Mouse (Mus musculus) G1E (cell line): ENCODE measurements around the gene Ntm. TPM values are rescaled to one million over a fixed set of nuclear protein-coding genes. Genes with fewer than 3 reads are reported as not detected.

ENCODE experiments used
- ATAC-seq: 2 replicates; pipeline ENCODE4 v1.8.0; 2016; ENCODE audit warnings: mild to moderate bottlenecking; ENCODE audit not compliant: insufficient number of reproducible peaks, poor library complexity, low FRiP score, severe bottlenecking; ENCODE audit errors: extremely low read depth
- DNase-seq: peaks from one replicate; pipeline ENCODE4 v3.0.0; 2012; ENCODE audit warnings: low spot score
- H3K27me3 ChIP-seq: 2 replicates; pipeline ENCODE4 v1.6.1; 2012; ENCODE audit warnings: mild to moderate bottlenecking, low read length, inconsistent platforms; ENCODE audit not compliant: insufficient read depth
- H3K36me3 ChIP-seq: replicated peaks from 2 replicates; pipeline ENCODE3; 2012; ENCODE audit warnings: mild to moderate bottlenecking, inconsistent platforms
- H3K4me1 ChIP-seq: 2 replicates; pipeline ENCODE4 v1.6.1; 2012; ENCODE audit warnings: low read depth, low read length, inconsistent platforms, mixed read lengths; ENCODE audit not compliant: insufficient read depth
- H3K4me3 ChIP-seq: 2 replicates; pipeline ENCODE4 v1.5.1; 2012; ENCODE audit warnings: low read depth, mild to moderate bottlenecking, inconsistent platforms, low read length, moderate library complexity, mixed read lengths
- H3K9me3 ChIP-seq: replicated peaks from 2 replicates; pipeline ENCODE4 v1.6.1; 2012; ENCODE audit warnings: inconsistent platforms
- CTCF ChIP-seq: IDR thresholded peaks from 2 replicates; pipeline ENCODE4 v1.5.1; 2012; ENCODE audit warnings: low read depth, low read length, inconsistent platforms, mixed read lengths
- GATA1 ChIP-seq: IDR thresholded peaks from 2 replicates; pipeline ENCODE4 v1.6.1; 2012; ENCODE audit warnings: borderline replicate concordance, low read length, inconsistent platforms, mixed read lengths
- GATA2 ChIP-seq: IDR thresholded peaks from 2 replicates; pipeline ENCODE4 v1.6.1; 2012; ENCODE audit warnings: low read depth, low read length, inconsistent platforms, borderline replicate concordance
- POLR2AphosphoS5 ChIP-seq: IDR thresholded peaks from 2 replicates; pipeline ENCODE4 v1.6.1; 2012; ENCODE audit warnings: low read depth, low read length, inconsistent platforms; ENCODE audit not compliant: insufficient replicate concordance
- TAL1 ChIP-seq: conservative IDR thresholded peaks from 2 replicates; pipeline ENCODE4 v1.6.1; 2012; ENCODE audit warnings: low read depth, low read length, inconsistent platforms, mixed read lengths
- polyA plus RNA-seq: library from polyadenylated mRNA; stranded (reverse); fragments of >175 nt; gene quantifications from 2 replicates; pipeline ENCODE4 v1.2.3, GENCODE M21; 2012
- total RNA-seq, 2 experiments: library from RNA; stranded (forward) in 1 of 2; stranded (reverse) in 1 of 2; fragments of 200-1000 nt in 1 of 2; fragments of >200 nt in 1 of 2; fragmentation: Nextera tagmentation in 1 of 2; gene quantifications; 2 replicates each; pipeline ENCODE4 v1.2.3; 2014 to 2017

The Ntm gene
- total and polyA plus RNA-seq, 3 experiments = 0.11 TPM; not detected in 2

DNA sequence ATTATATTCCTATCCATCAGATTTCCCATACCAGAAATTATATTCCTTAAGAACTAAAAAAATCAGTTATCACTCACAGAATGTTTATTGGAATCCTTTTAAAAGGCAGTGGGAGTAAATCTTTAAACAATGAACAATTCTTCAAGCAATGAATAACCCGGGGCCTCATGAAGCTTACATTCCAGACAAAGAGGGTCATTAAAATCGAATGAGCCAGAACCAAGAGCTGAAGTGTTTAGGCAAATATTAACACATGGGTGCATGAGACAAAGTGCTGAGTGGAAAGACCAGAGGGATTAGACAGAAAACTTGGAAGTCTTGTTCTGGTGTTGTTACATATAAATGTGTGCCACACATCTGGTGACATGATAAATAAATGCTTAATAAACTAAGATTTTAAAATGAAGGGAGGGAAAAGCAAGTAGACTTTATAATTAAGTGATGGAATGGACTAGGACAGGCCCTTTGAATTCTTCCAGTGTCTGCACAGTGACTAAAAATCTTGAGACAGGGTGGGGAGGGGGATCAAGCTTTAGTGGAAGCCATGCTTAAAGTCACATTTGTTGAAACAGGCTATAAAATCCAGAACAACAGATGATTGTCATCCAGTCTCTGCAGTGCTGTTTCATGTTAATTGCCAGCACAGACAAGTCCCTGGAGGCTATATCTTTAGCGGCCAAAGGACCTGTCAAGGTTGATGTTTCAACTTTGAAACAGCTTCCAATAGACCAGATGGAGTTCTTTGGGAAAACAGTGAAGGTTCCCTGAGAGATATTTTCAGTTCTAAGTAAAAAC, 630.4 kb downstream of the Ntm start:
- H3K27me3 ChIP-seq = no peaks in the 10 kb centered on the region
- H3K4me3 ChIP-seq = no peak overlapping the region
- no peak for TF ChIP-seq GATA1
- TF ChIP-seq CTCF = no peak
- TF ChIP-seq GATA2 = no peak
- TF ChIP-seq TAL1 = no peak
- TF ChIP-seq POLR2AphosphoS5 = no peak
- DNase-seq (no peak), ATAC-seq (no peak)
- H3K9me3 ChIP-seq = 0 out of 2 replicates have a peak, but pooled peaks cover 2% of the 10 kb centered on the region
- no peaks in the 10 kb centered on the region for H3K4me1 ChIP-seq
- H3K36me3 ChIP-seq = no peaks in the 10 kb centered on the region

DNA sequence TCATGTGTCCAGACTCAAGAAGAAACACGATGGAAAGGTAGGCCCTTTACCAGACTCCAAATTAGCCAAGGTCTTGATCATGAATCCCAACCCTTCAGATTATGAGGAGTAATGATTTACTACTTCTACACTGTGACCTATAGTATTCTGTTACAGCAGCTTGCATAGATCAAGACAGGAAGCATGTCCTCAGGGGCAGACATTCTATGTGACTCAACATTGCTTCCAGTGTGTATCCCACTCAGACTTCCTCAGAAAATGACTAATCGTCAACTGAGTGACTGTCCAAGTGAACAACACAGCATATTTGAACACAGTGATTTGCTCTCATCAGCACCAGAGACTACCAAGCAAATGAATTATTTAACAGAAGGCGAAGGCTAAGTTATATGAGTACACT, 632.5 kb downstream of the Ntm start:
- Histone ChIP-seq H3K9me3 (0 out of 2 replicates have a peak, but pooled peaks cover 2% of the 10 kb centered on the region), H3K36me3 (no peaks in the 10 kb centered on the region), H3K4me3 (no peak overlapping the region), H3K27me3 (no peaks in the 10 kb centered on the region), H3K4me1 (no peaks in the 10 kb centered on the region)
- no peak for DNase-seq
- ATAC-seq = no peak
- TF ChIP-seq GATA2 (no peak), CTCF (no peak), GATA1 (no peak), TAL1 (no peak), POLR2AphosphoS5 (no peak)

DNA sequence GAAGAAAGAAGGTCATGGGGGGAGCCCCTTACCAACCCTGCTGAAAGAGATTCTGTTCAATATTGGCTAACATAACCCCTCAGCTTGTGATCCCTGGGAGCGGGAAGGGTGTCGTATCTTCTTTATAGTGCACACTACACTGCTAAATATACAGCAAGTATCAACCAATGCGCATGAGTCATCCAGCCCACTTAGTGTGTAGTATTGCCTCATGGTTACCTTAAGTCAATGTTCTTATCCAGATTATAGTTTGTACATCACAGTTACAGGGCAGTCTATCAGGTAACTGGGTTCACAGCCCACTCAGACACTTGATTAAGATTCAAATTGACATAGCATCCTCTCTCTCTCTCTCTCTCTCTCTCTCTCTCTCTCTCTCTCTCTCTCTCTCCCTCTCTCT, 636.7 kb downstream of the Ntm start:
- H3K4me3 ChIP-seq = no peak overlapping the region
- no peak for TF ChIP-seq POLR2AphosphoS5
- no peak for TF ChIP-seq TAL1
- TF ChIP-seq GATA1 = no peak
- no peak for TF ChIP-seq GATA2
- TF ChIP-seq CTCF = no peak
- peaks cover 5% of the 10 kb centered on the region; the same call in 1 of the 2 replicates for H3K9me3 ChIP-seq
- no peaks in the 10 kb centered on the region for H3K4me1 ChIP-seq
- DNase-seq (no peak), ATAC-seq (no peak)
- no peaks in the 10 kb centered on the region for H3K36me3 ChIP-seq
- no peaks in the 10 kb centered on the region for H3K27me3 ChIP-seq

DNA sequence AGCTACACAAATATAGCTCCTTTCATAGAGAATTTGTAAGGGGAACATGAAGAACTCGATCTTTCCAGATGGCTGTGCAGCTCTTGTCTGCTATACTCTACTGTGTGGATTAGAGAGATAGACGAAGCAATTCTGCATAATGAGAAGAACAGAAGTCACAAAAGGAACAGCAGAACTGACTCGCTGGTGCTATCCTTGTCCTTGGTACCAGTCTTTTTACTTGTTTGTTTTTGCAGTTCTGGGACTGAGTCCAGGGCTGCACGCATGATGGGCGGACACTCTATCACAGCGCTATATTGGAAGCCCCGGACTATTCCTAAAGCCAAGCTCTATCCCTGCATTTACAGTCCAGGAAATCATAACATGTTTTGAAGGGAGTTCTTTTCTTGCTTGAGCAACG, 637.8 kb downstream of the Ntm start:
- H3K36me3 ChIP-seq = no peaks in the 10 kb centered on the region
- H3K27me3 ChIP-seq = no peaks in the 10 kb centered on the region
- no peaks in the 10 kb centered on the region for H3K4me1 ChIP-seq
- no peak for TF ChIP-seq GATA2
- no peak for TF ChIP-seq POLR2AphosphoS5
- TF ChIP-seq CTCF = no peak
- no peak for TF ChIP-seq TAL1
- no peak for TF ChIP-seq GATA1
- no peak overlapping the region for H3K4me3 ChIP-seq
- ATAC-seq = no peak
- DNase-seq = no peak
- H3K9me3 ChIP-seq = peaks cover 5% of the 10 kb centered on the region; the same call in 1 of the 2 replicates

DNA sequence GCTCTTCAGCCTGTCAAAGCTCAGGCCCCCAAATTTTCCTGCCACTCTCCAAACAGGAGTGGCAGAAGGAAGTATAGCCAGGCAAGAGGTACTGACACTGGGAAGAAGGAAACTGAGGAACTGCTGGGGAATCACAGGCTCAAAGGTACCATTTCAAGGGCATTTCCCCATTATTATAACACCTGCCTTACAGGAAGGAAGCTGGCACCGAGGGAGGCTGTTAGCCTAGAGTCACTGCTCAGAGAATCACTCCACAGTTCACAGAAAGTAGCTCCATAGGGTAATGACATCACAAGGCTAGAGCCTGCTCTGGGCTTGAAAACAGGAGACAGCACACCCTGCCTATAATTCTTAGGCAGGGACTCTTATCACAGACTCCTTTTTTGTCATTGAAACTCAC, 643.7 kb downstream of the Ntm start:
- H3K4me3 ChIP-seq = no peak overlapping the region
- H3K27me3 ChIP-seq = no peaks in the 10 kb centered on the region
- no peaks in the 10 kb centered on the region for H3K36me3 ChIP-seq
- no peaks in the 10 kb centered on the region for H3K4me1 ChIP-seq
- no peak for DNase-seq
- ATAC-seq = no peak
- TF ChIP-seq GATA1 = no peak
- no peak for TF ChIP-seq TAL1
- TF ChIP-seq POLR2AphosphoS5 = no peak
- peaks cover 13% of the 10 kb centered on the region for H3K9me3 ChIP-seq

DNA sequence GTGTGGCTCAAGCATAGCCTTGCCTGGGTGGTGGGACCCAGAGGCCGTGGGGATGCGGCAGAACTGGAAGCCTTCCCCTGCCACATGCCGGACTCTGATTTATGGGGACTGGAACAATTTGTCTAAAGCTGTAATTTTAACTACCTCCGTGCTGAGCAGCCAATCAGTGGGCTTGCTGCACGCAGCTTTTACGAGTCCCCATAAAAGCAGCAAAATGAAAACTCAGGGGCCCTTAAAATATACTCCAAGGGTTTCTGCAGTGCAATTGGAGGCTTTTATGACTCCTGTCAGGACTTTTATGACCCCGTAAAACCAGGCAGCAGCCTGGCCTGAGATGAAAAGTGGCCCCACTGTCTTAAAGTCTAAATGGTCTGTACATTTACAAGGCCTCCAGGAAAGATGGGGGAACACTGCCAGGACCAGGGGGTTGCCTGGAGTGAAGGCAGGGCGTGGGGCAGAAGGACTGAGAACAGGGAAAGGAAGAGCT, 644.2 kb downstream of the Ntm start:
- DNase-seq = no peak
- TF ChIP-seq GATA1 = no peak
- no peak for TF ChIP-seq POLR2AphosphoS5
- Histone ChIP-seq H3K4me3 (no peak overlapping the region), H3K4me1 (no peaks in the 10 kb centered on the region), H3K27me3 (no peaks in the 10 kb centered on the region), H3K9me3 (peaks cover 13% of the 10 kb centered on the region), H3K36me3 (no peaks in the 10 kb centered on the region)
- ATAC-seq = no peak
